Mouse (Mus musculus): Measurements from ENCODE around the gene H2afx.
A peak's percentile ranks its signal among the peaks of the same experiment; 100 is the strongest.
"Not testable (repeated sequence)": the region's sequence is repeated elsewhere in the genome, so short reads cannot be mapped to it uniquely, and the experiment has no call there.

H2afx gene

DNA sequence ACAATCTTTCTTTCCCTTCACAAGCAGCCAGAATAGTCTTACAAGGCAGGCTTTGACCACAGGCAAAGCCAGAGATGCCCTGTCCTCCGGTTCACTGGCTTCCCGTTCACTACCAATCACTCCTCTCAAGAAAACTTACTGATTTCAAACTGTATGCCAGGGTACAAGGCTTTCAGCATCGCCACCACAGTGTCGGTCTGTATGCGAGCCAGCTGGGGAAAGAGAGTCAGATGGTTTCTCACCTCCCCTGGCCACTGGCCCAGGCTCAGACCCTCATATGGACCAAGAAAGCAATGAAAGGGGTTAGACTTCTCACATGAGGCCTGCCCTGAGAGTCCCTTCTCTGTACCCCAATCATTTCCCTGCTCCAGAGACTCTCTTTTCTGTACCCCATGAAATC lies 7.0 kb downstream of the H2afx start:
- no peak for DNase-seq (ENCODE audit: low spot score)

DNA sequence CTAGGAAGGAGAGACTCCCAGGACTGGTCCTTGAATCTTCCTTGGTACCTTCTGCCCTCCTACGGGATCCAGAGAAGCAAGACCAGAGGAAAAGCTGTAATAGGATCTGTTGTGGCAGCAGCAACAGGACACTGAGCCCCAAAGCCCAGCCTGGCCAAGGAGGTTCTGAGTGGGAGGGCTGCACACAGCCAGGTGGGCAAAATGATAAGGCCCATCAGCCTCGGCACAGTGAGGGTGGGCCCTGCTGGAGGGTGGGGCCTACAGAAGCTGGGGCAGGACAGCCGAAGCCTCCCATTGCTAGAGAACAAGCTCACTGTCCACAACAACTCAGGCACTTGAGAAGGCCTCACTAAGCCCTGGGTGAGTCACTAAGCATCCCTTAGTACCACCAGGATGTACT lies 7.7 kb downstream of the H2afx start:
- DNase-seq (ENCODE audit: low spot score), result peak; percentile 41

DNA sequence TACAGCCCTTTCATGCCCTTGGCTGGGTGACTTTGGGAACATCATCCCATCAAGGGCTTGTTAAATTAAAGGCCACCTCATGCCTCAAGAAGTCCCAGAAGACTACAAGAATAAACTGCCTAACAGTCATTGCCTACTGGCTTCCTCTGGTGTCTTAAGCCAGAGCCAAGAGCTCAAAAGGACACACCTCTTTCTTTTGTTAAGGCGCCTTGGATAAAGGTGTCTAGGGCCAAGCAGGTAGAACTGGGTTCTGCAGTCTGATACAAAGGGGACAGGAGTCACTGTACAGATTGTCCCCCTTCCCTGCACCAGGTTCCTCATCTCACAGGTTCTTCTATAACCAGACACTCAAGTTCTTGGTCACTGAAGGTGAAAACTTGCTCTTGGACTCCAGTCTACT lies 8.1 kb downstream of the H2afx start:
- DNase-seq (ENCODE audit: low spot score), result no peak

DNA sequence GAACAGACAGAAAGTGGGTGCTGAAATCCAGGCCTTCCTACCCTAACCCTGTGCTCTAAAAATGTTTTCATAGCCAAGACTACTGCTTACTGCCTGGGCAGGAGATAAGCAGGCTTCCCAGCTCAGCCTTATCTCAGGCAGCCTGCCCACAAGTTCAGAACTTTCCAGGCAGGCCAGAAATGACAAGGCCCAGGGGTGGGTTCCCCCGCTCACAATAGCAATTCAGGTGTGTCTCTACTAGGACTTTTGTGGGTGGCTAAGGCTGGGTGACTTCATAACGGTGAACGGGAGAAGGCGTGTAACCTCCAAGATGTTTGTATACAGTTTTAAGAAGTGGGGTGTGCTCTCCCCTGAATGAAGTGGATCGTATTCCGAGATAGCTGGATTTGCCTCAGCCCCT lies 8.8 kb downstream of the H2afx start:
- DNase-seq (ENCODE audit: low spot score), result no peak

DNA sequence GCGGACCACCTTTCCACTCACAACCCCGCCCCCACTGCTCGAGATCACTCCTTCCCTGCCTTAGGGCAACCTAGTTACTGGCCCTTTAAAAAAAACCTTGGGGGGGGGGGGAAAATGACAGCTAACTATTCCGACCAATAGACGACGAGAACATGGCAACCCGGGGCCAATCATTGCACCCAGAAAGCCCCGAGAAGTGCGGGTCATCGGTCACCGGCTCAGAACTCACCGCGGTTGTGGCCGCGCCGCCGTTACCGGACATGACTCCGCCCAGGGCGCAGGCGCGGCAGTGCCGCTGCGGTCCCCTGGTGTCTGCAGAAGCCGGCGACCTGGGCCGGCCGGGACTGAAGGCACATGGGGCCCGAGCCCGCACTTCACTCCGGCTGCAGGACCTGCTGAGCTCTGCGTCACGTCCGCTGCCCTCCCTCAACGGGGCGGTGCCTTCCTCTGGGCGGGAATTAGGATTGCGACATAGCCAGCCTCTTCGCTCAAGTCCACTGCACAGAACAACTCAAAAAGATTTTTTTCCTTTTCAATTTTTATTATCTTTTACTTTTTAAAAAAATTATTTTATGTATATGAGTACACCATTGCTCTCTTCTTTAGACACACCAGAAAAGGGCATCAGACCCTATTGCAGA lies 9.4 kb downstream of the H2afx start, which contains the start of gene Hmbs:
Gene Hmbs, minus strand, starts transcription at position 448 of the 641 bp plus-strand sequence.
- DNase-seq (ENCODE audit: low spot score), result peak; percentile 98

DNA sequence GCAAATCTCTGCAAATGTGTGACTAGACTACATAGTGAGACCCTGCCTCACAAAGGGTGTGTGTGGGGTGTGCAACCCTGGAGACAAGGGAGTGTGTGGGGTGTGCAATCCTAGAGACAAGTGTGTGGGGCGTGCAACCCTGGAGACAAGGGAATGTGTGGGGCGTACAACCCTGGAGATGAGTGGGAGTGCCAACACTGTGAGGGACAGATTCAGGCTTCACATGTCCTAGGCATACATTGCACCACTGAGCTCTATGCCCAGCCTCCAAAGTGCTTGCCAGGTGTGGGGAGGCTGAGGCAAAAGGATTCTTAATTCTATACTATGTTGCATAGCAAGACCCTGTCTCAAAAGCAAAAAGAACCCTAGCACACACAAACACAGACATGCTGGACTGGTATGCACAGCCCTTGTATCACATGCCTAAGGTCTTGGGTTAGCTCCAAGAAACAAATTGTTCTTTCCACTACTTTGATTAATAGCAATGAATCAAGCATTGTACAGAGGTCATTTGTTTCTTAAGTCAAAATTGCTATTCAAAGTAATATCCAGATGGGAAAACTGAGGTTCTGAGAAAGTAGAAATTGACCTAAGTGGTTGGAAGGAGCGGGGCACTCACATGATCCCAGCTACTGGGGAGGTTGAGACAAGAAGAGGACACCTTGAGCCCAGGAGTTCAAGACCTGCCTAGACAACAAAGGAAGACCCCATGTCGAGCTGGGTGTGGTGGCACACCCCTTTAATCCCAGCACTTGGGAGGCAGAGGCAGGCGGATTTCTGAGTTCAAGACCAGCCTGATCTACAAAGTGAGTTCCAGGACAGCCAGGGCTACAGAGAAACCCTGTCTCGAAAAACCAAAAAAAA lies 11.3 kb downstream of the H2afx start:
- DNase-seq (ENCODE audit: low spot score), result no peak

DNA sequence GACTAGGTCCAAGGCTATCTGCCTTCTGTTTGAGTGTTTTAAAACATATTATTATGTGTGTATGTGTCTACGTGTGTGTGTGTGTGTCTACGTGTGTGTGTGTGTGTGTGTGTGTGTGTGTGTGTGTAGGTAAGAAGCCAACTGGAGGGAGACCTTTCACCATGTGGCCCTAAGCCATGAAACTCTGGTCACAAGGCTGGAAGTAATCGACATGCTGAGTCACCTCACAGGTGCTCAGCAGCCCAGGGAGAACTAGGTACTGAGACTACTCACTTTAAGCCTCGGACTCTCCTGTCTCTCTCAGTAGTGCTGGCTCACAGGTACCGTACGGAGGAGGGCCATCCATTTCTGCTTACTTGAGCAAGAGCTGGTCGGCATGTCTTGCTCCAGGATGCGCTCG lies 12.7 kb downstream of the H2afx start:
- peak; percentile 51 for DNase-seq (ENCODE audit: low spot score)

DNA sequence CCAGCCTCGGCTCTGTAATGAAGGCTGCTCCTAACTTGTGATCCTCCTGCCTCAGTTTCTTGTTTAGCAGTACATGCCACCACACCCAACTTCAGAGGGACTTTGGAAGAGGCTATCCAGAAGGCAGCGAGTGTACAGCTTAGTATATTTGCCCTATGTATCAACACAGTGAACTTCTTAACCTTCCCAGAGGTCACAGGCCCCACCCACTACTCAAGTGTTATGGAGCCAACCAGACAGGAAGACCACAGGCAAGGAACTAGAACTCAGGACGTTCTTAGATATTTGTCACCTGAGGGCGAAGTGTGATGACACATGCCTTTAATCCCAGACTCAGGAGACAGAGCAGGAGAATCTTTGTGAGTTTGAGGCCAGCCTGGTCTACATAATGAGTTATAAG lies 13.1 kb downstream of the H2afx start:
- DNase-seq (ENCODE audit: low spot score), result no peak

DNA sequence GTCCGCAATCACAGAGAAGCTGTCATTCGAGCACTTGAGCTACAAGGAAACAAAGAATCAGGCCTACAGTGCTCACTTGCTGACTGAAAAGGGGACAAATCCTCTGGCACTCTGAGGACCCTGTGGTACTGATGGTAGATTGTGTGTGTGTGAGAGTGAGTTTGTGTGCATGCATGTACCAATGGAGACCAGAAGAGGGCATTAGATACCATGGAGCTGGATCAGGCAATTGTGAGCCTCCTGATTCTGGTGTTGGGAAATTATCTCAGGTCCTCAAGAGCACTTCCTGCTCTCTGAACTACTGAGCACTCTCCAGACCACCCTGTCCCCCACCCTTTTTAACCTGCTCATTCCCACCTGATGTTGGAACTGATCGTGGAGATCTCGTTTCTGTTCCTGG lies 14.1 kb downstream of the H2afx start:
- no peak for DNase-seq (ENCODE audit: low spot score)

DNA sequence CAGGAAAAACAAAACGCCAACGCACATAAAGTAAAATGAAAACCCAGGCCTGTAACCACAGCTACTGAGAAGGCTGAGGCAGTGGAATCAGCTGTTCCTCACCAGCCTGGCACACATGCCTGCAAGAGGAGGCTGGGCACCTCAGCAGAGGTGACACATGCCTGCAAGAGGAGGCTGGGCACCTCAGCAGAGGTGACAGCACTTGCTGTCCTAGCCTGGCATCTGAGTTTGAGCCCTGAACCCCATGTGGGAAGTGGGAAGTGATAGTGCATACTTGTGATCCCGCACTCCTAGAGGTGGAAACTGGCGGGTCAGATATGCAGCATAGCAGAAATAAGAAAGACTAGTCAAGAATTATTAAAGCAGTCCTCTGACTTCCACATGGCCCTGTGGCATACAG lies 16.9 kb downstream of the H2afx start:
- no peak for DNase-seq (ENCODE audit: low spot score)

DNA sequence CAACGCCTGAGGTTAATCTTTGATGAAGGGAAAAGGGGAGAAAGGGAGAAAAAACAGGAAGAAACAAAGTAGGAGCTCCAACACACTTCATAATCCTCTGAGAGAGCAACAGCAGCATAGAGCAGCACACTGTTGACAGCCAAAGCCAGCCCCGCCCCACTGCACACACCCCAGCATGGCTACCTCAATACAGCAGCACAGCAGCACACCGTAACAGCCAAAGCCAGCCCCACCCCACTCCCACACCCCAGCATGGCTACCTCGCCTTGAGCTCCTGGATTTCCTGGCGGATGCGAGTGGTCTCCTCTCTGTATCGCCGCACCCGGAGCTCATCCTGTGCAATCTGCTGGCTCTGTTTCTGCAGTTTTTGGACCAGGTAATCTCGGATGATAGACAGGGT lies 17.8 kb downstream of the H2afx start:
- DNase-seq (ENCODE audit: low spot score), result no peak

DNA sequence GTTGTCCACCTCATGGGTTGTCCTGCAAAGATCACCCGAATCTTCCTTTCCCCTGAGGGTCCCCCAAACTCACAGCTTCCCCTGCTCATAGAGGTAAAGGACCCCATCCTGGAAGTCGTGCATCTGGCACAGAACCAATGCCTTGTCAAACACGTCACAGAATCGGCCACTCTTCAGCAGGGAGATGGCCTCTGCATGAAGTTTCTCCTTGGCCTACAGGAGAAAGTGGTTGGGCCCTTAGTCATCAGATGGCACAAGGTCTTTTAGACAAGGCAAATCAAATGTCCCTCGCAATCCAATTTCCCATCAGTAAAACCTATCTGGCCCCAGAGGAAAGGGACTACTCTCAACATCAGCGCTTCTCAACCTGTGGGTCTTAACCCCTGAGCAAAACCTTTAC lies 18.6 kb downstream of the H2afx start:
- no peak for DNase-seq (ENCODE audit: low spot score)

DNA sequence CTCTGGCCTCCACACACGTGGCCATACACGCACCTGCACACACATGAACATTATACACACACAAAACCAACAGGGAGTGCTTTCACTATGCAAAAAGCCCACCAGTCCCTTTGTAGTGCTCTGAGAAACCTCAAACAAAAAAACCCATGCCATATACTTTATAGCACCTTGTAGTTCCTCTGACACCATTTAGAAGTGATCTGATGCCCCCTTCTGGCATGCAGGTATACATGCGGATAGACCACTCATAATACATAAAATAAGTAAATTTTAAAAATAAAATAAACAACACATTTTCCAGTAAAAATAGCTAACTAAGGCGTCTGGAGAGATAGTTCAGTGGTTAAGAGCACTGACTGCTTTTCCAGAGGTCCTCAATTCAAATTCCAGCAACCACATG lies 22.7 kb downstream of the H2afx start:
- DNase-seq (ENCODE audit: low spot score), result no peak

DNA sequence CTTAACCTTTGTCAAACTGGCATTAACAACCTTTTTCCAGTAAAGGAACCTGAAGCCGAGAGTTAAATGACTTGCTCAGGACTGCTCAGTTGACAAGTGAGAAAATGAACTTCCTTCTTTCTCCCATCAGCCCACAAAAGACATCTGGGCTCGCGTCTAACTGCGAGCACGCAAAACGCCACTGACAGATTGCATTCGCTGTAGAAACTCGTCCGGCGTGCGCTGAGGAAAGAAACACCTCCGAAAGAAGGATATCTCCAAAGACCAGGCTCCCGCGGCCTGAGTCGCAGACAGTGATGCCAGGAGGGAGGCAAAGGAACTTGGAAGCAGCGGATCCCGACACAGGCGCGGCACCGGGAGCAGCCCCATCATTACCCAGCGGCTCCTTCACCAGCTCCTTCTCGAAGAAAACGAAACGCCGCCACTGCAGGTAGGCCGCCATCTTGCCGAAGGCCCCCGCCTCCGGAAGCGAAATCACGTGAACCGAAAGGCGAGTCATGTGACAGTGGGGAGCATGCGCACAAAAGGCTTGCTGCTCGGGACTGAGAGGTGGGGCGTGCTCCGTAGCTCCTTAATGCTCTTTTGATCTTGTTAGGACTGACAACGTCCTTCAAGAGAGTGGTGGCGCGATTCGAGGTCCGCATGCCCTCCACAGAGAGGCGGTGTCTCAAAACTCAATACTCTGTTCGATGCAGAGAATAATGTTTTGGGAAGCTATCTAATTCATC lies 26.9 kb downstream of the H2afx start, which contains the start of gene Vps11:
Gene Vps11, minus strand, starts transcription at position 481 of the 728 bp plus-strand sequence.
- DNase-seq (ENCODE audit: low spot score), result peak; percentile 96

DNA sequence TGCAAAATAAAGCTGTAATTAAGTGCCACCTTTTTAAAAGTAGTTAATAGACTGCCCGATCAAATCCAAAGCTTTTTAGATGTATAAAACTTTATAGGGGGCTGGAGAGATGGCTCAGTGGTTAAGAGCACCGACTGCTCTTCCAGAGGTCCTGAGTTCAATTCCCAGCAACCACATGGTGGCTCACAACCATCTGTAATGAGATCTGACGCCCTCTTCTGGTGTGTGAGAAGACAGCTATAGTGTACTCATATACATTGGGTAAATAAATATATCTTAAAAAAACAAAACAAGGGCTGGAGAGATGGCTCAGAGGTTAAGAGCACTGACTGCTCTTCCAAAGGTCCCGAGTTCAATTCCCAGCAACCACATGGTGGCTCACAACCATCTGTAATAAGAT lies 27.4 kb downstream of the H2afx start:
- not testable (repeated sequence) for DNase-seq (ENCODE audit: low spot score)

DNA sequence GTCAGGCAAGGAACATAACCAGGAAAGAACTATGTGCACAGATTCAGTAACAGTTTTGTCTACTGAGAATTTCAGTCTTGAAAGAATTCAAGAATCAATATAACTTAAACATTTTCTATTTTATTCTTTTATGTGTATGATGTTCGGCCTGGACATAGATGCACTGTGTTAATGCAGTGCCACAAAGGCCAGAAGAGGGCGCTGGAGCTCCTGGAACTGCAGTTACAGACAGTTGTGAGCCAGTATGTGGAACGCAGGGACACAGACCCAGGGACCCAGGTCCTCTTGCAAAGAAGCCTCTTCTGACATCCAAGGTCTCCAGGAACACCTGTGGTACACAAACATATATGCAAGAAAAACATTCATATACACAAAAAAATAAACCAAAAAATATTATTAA lies 30.0 kb downstream of the H2afx start:
- no peak for DNase-seq (ENCODE audit: low spot score)

DNA sequence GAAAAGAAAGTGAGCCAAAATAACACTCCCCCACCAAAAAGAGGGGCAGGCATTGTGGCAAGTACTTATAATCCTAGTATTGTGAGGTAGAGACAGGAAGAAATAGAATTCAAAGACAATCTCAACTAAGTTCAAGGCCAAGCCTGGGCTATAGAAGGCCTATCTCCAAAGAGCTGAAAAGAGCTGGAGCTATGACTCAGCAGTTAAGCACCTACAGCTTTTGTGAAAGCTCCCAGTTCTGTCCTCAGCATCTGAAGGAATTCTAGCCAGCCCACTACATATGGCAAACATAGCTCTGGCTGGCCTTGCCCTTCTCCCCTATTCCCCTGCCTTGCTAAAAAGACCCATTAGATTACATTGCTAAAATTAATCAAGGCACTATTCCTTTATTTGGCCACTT lies 38.9 kb downstream of the H2afx start:
- no peak for DNase-seq (ENCODE audit: low spot score)

DNA sequence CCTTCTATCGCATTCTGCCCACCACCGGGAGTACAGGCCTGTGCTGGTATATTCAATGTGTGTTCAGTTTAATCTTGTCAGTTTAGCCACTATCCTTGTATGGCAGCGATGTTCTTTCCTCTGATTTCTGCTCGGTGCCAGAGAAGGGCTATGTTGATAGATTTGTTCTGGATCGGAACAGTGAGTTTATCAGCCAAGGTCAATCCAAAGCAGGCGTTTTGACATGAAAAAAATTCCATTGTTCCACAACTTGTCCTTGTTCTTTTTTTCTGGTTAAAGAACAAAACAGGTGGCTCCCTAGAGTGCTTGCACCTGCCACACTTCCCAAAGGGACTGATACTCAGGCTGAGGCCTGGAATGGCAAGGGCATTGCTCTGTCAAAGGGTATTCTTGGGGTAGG lies 41.6 kb downstream of the H2afx start:
- no peak for DNase-seq (ENCODE audit: low spot score)

DNA sequence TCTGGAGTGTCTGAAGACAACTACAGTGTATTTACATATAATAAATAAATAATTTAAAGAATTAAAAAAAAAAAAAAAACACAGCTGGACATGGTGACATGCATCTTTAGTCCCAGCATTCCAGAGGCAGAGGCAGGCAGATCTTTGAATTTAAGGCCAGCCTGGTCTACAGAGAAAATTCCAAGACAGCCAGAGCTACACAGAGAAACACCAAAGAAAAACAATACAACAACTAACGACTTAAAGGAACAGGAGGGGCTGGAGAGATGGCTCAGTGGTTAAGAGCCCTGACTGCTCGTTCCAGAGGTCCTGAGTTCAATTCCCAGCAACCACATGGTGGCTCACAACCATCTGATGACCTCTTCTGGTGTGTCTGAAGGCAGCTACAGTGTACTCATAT lies 42.8 kb downstream of the H2afx start:
- DNase-seq (ENCODE audit: low spot score), result not testable (repeated sequence)

DNA sequence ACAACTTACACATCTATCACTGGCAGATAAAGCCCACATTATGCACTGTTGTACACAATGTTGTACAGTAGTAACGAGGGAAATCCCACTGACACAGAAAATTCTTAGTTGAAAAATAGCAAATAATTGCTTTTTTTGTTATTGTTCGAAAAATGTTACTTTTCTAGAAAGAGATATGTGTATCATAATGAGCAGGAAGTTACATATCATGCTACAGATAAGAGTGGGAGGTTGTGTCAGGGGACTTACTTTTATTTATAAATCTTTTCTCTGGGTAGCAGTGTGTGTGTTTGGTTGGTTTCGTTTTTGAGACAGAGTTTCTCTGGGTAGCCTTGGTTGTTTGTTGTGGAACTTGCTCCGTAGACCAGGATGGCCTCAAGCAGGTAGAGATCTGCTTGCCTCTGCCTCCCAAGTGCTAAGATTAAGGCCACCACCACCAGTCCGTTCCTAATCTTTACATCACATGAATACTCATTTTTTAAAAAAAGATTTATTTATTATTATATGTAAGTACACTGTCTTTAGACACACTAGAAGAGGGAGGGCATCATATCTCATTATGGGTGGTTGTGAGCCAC lies 43.7 kb downstream of the H2afx start:
- DNase-seq (ENCODE audit: low spot score), result no peak

DNA sequence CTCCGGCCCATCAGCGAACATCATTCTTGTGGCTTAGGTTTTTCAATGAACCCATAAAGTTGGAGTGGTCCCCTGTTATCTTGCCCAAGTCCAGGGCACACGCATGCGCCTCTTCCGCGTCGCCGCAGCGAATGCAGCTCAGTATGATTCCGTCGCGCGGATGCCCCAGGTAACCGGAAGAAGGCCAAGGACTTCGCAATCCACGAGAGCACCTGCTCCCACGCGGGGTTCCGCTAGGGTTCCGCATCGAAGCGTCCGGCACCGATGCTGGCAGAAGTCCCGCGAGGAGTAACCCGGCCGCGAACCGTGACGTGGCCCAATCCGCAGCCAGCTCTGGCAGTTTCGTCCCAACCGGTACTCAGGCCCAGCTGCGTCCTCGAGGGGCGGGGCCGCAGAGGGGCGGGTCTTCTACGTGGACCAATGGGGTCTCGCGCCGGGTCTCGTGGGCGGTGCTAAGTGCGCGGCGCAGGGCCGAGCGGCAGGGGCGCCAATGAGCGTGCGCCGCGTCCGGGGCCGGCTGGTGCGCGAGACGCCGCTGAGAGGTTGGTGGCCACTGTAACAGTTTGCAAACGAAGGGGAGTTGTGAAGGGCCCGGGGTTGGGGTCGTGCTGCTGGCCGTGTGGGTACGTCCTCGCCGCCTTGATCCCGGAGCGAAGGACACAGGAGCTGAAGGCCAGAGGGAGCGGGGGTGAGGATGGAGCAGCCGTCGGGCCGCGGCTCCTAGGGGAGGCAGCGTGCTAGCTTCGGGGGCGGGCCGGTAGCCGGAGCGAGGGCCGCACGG lies 44.8 kb downstream of the H2afx start, which contains the start of gene Hyou1:
Gene Hyou1, plus strand, starts transcription at position 437 of the 781 bp plus-strand sequence.
- peak; percentile 99 for DNase-seq (ENCODE audit: low spot score)

DNA sequence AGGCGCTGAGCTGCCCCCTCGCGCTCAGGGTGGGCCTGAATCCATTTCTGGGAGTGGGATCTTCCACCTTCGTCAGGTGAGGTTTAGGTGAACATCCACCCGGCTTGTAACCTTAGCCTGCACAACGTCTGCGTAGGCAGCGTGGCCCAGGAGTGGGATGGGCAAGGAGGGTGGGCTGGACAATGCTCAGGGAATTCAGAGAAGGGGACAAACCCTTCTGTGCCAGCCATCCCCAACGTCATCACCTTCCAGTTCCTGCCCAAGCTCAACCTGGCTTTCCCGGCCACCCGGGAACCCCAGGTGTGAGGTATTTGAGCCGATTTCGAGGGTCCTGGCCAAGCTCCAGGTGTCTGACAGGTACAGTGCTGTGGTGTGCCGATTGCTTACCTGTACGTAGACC lies 45.4 kb downstream of the H2afx start:
- DNase-seq (ENCODE audit: low spot score), result no peak
